Mouse (Mus musculus): Measurements from ENCODE around the gene Oxct2b.

GRCm38 (mm10) chr4:123068646-123069045 lies 47.4 kb upstream of the Oxct2b start:
- no peak for TF ChIP-seq CTCF (IDR thresholded peaks at IDR 0.05; ENCODE audit: low read depth, low read length)
- TF ChIP-seq POLR2A (IDR thresholded peaks at IDR 0.05; ENCODE audit: extremely low read depth, insufficient read depth, low read length) = no peak
